Mouse (Mus musculus) kidney, adult 2 months (tissue): ENCODE data around the gene Arhgef11. TPM values are rescaled to one million over a fixed set of nuclear protein-coding genes. Genes with fewer than 3 reads are reported as not detected.

Experiments
- DNase-seq: peaks from one replicate; pipeline ENCODE4 v3.0.0; 2021
- H3K27ac ChIP-seq: fragments of 200-500 bp; 2 replicates; pipeline ENCODE4 v1.5.1; 2012; ENCODE audit warnings: low read depth, low read length, control low read depth, inconsistent platforms; ENCODE audit not compliant: insufficient read depth
- H3K27me3 ChIP-seq: fragments of 200-500 bp; replicated peaks from 2 replicates; pipeline ENCODE4 v1.6.1; 2012; ENCODE audit warnings: mild to moderate bottlenecking, moderate library complexity, low read length, inconsistent platforms; ENCODE audit not compliant: control insufficient read depth, insufficient read depth
- H3K36me3 ChIP-seq: fragments of 200-500 bp; 2 replicates; pipeline ENCODE4 v1.6.1; 2012; ENCODE audit warnings: mild to moderate bottlenecking, moderate library complexity, low read length, inconsistent platforms; ENCODE audit not compliant: control insufficient read depth, insufficient read depth
- H3K4me1 ChIP-seq: fragments of 200-500 bp; 2 replicates; pipeline ENCODE4 v1.6.1; 2011; ENCODE audit warnings: low read length; ENCODE audit not compliant: control insufficient read depth, insufficient read depth
- H3K4me3 ChIP-seq: fragments of 200-500 bp; 2 replicates; pipeline ENCODE4 v1.5.1; 2011; ENCODE audit warnings: mild to moderate bottlenecking, low read depth, low read length, control low read depth; ENCODE audit not compliant: insufficient read depth
- CTCF ChIP-seq: fragments of 200-500 bp; conservative IDR thresholded peaks from 2 replicates; pipeline ENCODE4 v1.5.1; 2011; ENCODE audit warnings: low read depth, mild to moderate bottlenecking, control low read depth, low read length, moderate library complexity, mixed read lengths; ENCODE audit not compliant: insufficient read depth, insufficient read length
- POLR2A ChIP-seq: fragments of 200-500 bp; IDR thresholded peaks from one replicate; pipeline ENCODE4 v1.6.1; 2011; ENCODE audit warnings: low read depth, low read length, control low read depth
- WGBS: fragments of 180-500 bp; shearing (Covaris S2); methylation state at CpG from one replicate; pipeline ENCODE4 v1.1.7; 2018; 5-methylcytosine and 5-hydroxymethylcytosine counted together
- polyA plus RNA-seq: library from polyadenylated mRNA; depleted of rRNA; stranded (reverse); fragments of >200 nt; gene quantifications from 2 replicates; pipeline ENCODE4 v1.2.3, GENCODE M21; 2012

Gene Arhgef11
- polyA plus RNA-seq, 1 experiment = 35.4 TPM

GRCm38 (mm10) chr3:87635514-87635913, 18.2 kb downstream of the Arhgef11 start:
- WGBS = 71% methylated on average over 4 of the region's 4 CpGs
- no peak for DNase-seq
- Histone ChIP-seq H3K27ac (no peak overlapping the region), H3K4me1 (0 out of 2 replicates have a peak, but pooled peaks cover 2% of the 10 kb centered on the region), H3K4me3 (no peak overlapping the region), H3K27me3 (no peaks in the 10 kb centered on the region), H3K36me3 (no peaks in the 10 kb centered on the region)
- TF ChIP-seq CTCF (no peak), POLR2A (no peak)

- 72% methylated on average over 1 of the region's 1 CpGs for WGBS
- Histone ChIP-seq H3K36me3 (no peaks in the 10 kb centered on the region), H3K4me3 (no peak overlapping the region), H3K27ac (no peak overlapping the region), H3K4me1 (peaks cover 6% of the 10 kb centered on the region; the same call in 1 of the 2 replicates), H3K27me3 (no peaks in the 10 kb centered on the region)
- no peak for DNase-seq
- TF ChIP-seq CTCF (no peak), POLR2A (no peak)
Observed at GRCm38 (mm10) chr3:87643453-87643852, 26.1 kb downstream of the Arhgef11 start.

DNA sequence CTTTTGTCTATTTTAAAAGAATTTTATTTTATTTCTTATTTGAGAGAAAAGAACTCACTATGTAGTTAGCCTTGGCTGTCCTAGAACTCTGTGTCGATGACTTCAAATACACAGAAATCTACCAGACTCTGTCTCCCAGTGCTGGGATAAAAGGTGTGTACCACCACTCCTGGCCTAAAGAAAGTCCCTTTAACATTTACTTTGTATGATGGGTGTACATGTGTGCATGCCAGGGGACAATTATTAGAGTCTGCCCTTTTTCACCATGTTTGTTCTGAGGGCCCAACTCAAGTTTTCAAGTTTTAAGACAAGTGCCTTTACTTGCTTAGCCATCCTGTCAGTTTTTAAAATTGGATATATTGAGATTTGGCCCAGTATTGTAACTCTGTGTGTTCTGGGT, 28.8 kb downstream of the Arhgef11 start:
- Histone ChIP-seq H3K27ac (no peak overlapping the region), H3K36me3 (no peaks in the 10 kb centered on the region), H3K4me1 (peaks cover 6% of the 10 kb centered on the region; the same call in 1 of the 2 replicates), H3K4me3 (no peak overlapping the region), H3K27me3 (no peaks in the 10 kb centered on the region)
- 95% methylated on average over 1 of the region's 1 CpGs for WGBS
- no peak for TF ChIP-seq CTCF
- no peak for TF ChIP-seq POLR2A
- no peak for DNase-seq

- Histone ChIP-seq H3K27me3 (no peaks in the 10 kb centered on the region), H3K27ac (no peak overlapping the region), H3K36me3 (no peaks in the 10 kb centered on the region), H3K4me3 (no peak overlapping the region), H3K4me1 (peaks cover 6% of the 10 kb centered on the region; the same call in 1 of the 2 replicates)
- TF ChIP-seq CTCF (no peak), POLR2A (no peak)
- 82% methylated on average over 3 of the region's 3 CpGs for WGBS
- DNase-seq = no peak
Observed at GRCm38 (mm10) chr3:87649063-87649462, 31.7 kb downstream of the Arhgef11 start.

GRCm38 (mm10) chr3:87658348-87658747, 41.0 kb downstream of the Arhgef11 start:
- Histone ChIP-seq H3K4me1 (0 out of 2 replicates have a peak, but pooled peaks cover 3% of the 10 kb centered on the region), H3K4me3 (no peak overlapping the region), H3K36me3 (no peaks in the 10 kb centered on the region), H3K27me3 (no peaks in the 10 kb centered on the region), H3K27ac (no peak overlapping the region)
- DNase-seq = no peak
- TF ChIP-seq POLR2A = no peak
- TF ChIP-seq CTCF = no peak
- WGBS = 78% methylated on average over 2 of the region's 2 CpGs

- TF ChIP-seq CTCF = no peak
- TF ChIP-seq POLR2A = no peak
- H3K27ac ChIP-seq = no peak overlapping the region
- no peaks in the 10 kb centered on the region for H3K36me3 ChIP-seq
- H3K4me3 ChIP-seq = no peak overlapping the region
- no peak for DNase-seq
- 0 out of 2 replicates have a peak, but pooled peaks cover 3% of the 10 kb centered on the region for H3K4me1 ChIP-seq
- WGBS = 88% methylated on average over 9 of the region's 9 CpGs
- no peaks in the 10 kb centered on the region for H3K27me3 ChIP-seq
Observed at GRCm38 (mm10) chr3:87659692-87660429, 42.5 kb downstream of the Arhgef11 start.

- WGBS = 76% methylated on average over 4 of the region's 4 CpGs
- H3K27ac ChIP-seq = no peak overlapping the region
Observed at GRCm38 (mm10) chr3:87660479-87660878, 43.1 kb downstream of the Arhgef11 start.

More at GRCm38 (mm10) chr3:87660479-87660878, 43.1 kb downstream of the Arhgef11 start:
- Histone ChIP-seq H3K27me3 (no peaks in the 10 kb centered on the region), H3K36me3 (no peaks in the 10 kb centered on the region), H3K4me1 (0 out of 2 replicates have a peak, but pooled peaks cover 3% of the 10 kb centered on the region), H3K4me3 (no peak overlapping the region)
- DNase-seq = no peak
- no peak for TF ChIP-seq POLR2A
- no peak for TF ChIP-seq CTCF
